In genomic region chr5:10149333-10149732, GRCm38 (mm10) we compare ENCODE assay signal across 16 mouse cellular contexts.
"Had no signal": no experiment of that assay in that cellular context is flagged by ENCODE, and none has a peak within 500 bp of the region (broad histone marks: within the 10 kb centered on the region; RNA-seq: fewer than 3 reads in every experiment).

No protein-coding gene starts in this region.

- H3K4me1 ChIP-seq: neural tube, embryonic 13.5 days; neural tube, embryonic 15.5 days; stomach, embryonic 15.5 days had no signal

- H3K4me2 ChIP-seq: neural tube, embryonic 13.5 days; neural tube, embryonic 15.5 days; stomach, embryonic 15.5 days had no signal

- H3K9me3 ChIP-seq: neural tube, embryonic 15.5 days; stomach, embryonic 15.5 days had no signal

- H3K9ac ChIP-seq: neural tube, embryonic 13.5 days; neural tube, embryonic 15.5 days; stomach, embryonic 15.5 days had no signal

- H3K36me3 ChIP-seq: neural tube, embryonic 13.5 days; neural tube, embryonic 15.5 days; stomach, embryonic 15.5 days had no signal

- H3K4me3 ChIP-seq: neural tube, embryonic 13.5 days; neural tube, embryonic 15.5 days; stomach, embryonic 15.5 days had no signal

- H3K27me3 ChIP-seq: neural tube, embryonic 13.5 days; neural tube, embryonic 15.5 days; stomach, embryonic 15.5 days had no signal

- H3K27ac ChIP-seq: neural tube, embryonic 13.5 days; neural tube, embryonic 15.5 days; stomach, embryonic 15.5 days; stomach, postnatal 0 days had no signal

- DNase-seq: retina, postnatal 1 day; right cerebral cortex, adult 18-20 months; right cerebral cortex, postnatal 14 days; right cerebral cortex, postnatal 25 days; right cerebral cortex, postnatal 4 days; spleen, adult 18-20 months; thymus, adult 18-20 months; thymus, adult 2 months; thymus, postnatal 14 days; thymus, postnatal 25 days; thymus, postnatal 36 days; thymus, postnatal 4 days had no signal
